32 mouse cellular contexts compared by ENCODE assay signal in the genomic region with DNA sequence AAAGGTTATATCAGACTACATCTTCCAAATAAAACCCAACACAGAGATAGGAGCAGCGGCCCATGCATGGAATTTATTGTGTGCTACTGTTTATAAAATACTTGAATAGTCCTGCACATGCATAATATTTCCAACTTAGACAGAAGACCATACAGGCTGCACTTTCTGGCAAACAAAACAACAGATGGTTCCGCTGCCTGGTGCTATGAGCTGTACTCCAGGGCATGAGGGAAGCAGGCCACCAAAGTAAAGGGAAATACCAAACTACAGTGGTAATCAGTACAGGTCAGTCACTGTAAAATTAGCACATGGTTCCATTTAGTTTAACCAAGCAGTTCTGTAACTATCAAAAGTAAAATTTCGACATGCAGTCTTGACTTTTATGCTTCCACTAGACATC. TPM values are rescaled to one million over a fixed set of nuclear protein-coding genes. Genes with fewer than 3 reads are reported as not detected.
DNase-seq lines count a peak whose midpoint lies in the region; ATAC-seq and TF ChIP-seq lines count a peak whose summit lies in the region.
"Had no signal": no experiment of that assay in that cellular context is flagged by ENCODE, and none has a peak within 500 bp of the region (broad histone marks: within the 10 kb centered on the region; RNA-seq: fewer than 3 reads in every experiment).

No protein-coding gene starts in this region.

- no peak overlapping the region for H3K4me2 ChIP-seq in forebrain, embryonic 14.5 days (ENCODE audit: low read length)
- no peak overlapping the region for H3K4me2 ChIP-seq in forebrain, embryonic 13.5 days
- no peak overlapping the region for H3K4me2 ChIP-seq in embryonic facial prominence, embryonic 14.5 days (ENCODE audit: low read depth, low read length)
- H3K4me2 ChIP-seq: limb, embryonic 15.5 days; liver, embryonic 13.5 days; neural tube, embryonic 15.5 days had no signal

- TF ChIP-seq CTCF in brain, embryonic 14.5 days (IDR thresholded peaks at IDR 0.05; ENCODE audit: borderline replicate concordance, extremely low read depth, insufficient read depth, insufficient read length) = no peak
- TF ChIP-seq CTCF in lung, adult 2 months (IDR thresholded peaks at IDR 0.05; ENCODE audit: insufficient read depth, low read length) = no peak

- no peak for ATAC-seq in forebrain, embryonic 14.5 days
- no peak for ATAC-seq in forebrain, embryonic 13.5 days
- ATAC-seq in embryonic facial prominence, embryonic 14.5 days (ENCODE audit: low read depth) = no peak
- ATAC-seq in granulocyte monocyte progenitor cell, adult 5-6 weeks (replicated peaks; ENCODE audit: poor library complexity, severe bottlenecking) = no peak
- ATAC-seq: activated CD4-positive, CD25-positive, alpha-beta regulatory T cell, adult 4 months; CD4-positive, CD25-positive, alpha-beta regulatory T cell, adult 4 months; forebrain, postnatal 0 days; hindbrain, embryonic 16.5 days had no signal

- no peak overlapping the region for H3K4me3 ChIP-seq in forebrain, embryonic 14.5 days (ENCODE audit: low read depth, low read length)
- H3K4me3 ChIP-seq in forebrain, embryonic 13.5 days = no peak overlapping the region
- H3K4me3 ChIP-seq in embryonic facial prominence, embryonic 14.5 days (ENCODE audit: low read depth, low read length) = no peak overlapping the region
- no peak overlapping the region for H3K4me3 ChIP-seq in lung, adult 2 months (replicated peaks; ENCODE audit: extremely low read depth, low read depth, low read length)
- H3K4me3 ChIP-seq: layer of hippocampus, adult 2 months; limb, embryonic 10.5 days; limb, embryonic 15.5 days; liver, embryonic 13.5 days; neural tube, embryonic 15.5 days had no signal

- DNase-seq in forebrain, embryonic 14.5 days (ENCODE audit: low spot score) = peak; percentile 14
- DNase-seq in brain, embryonic 14.5 days (ENCODE audit: low read depth) = peak; percentile 12
- peak; percentile 67 for DNase-seq in cerebellum, adult 9-10 months
- peak; percentile 15 for DNase-seq in embryonic facial prominence, embryonic 14.5 days (ENCODE audit: low spot score)
- no peak for DNase-seq in lung, adult 2 months
- DNase-seq: adrenal gland, adult 2 months; adrenal gland, postnatal 36 days; embryo, embryonic 11 days; forebrain, postnatal 0 days; gastrocnemius, postnatal 10 days; heart, postnatal 14 days; kidney, adult 2 months; kidney, postnatal 36 days; liver, embryonic 13.5 days; lung, adult 18-20 months; lung, postnatal 10 days; midbrain, embryonic 14.5 days; right cerebral cortex, adult 18-20 months; thymus, adult 2 months; thymus, postnatal 36 days had no signal

- no peaks in the 10 kb centered on the region for H3K27me3 ChIP-seq in forebrain, embryonic 14.5 days (replicated peaks; ENCODE audit: control insufficient read depth, insufficient read depth, low read length)
- H3K27me3 ChIP-seq in forebrain, embryonic 13.5 days = no peaks in the 10 kb centered on the region
- H3K27me3 ChIP-seq in embryonic facial prominence, embryonic 14.5 days (replicated peaks; ENCODE audit: control insufficient read depth, insufficient read depth, low read length) = no peaks in the 10 kb centered on the region
- H3K27me3 ChIP-seq: limb, embryonic 15.5 days; liver, embryonic 13.5 days; neural tube, embryonic 15.5 days had no signal

- no peak overlapping the region for H3K9ac ChIP-seq in forebrain, embryonic 14.5 days (ENCODE audit: low read length)
- no peak overlapping the region for H3K9ac ChIP-seq in forebrain, embryonic 13.5 days
- no peak overlapping the region for H3K9ac ChIP-seq in embryonic facial prominence, embryonic 14.5 days (ENCODE audit: low read depth, low read length)
- H3K9ac ChIP-seq: forebrain, postnatal 0 days; limb, embryonic 15.5 days; liver, embryonic 13.5 days; neural tube, embryonic 15.5 days had no signal

- no peak overlapping the region for H3K27ac ChIP-seq in forebrain, embryonic 14.5 days (ENCODE audit: low read depth, low read length)
- no peak overlapping the region for H3K27ac ChIP-seq in forebrain, embryonic 13.5 days
- H3K27ac ChIP-seq in embryonic facial prominence, embryonic 14.5 days (replicated peaks; ENCODE audit: low read depth, low read length) = no peak overlapping the region
- H3K27ac ChIP-seq: layer of hippocampus, adult 2 months; limb, embryonic 10.5 days; limb, embryonic 15.5 days; liver, embryonic 13.5 days; macrophage; neural tube, embryonic 15.5 days had no signal

- 94% methylated on average over 3 of the region's 3 CpGs for WGBS in forebrain, embryonic 14.5 days
- WGBS in forebrain, embryonic 13.5 days = 93% methylated on average over 3 of the region's 3 CpGs
- 58% methylated on average over 3 of the region's 3 CpGs for WGBS in embryonic facial prominence, embryonic 14.5 days
- WGBS in lung, adult 2 months = 85% methylated on average over 3 of the region's 3 CpGs

- H3K36me3 ChIP-seq in forebrain, embryonic 14.5 days (ENCODE audit: control insufficient read depth, insufficient read depth, low read length) = peaks cover 36% of the 10 kb centered on the region
- H3K36me3 ChIP-seq in forebrain, embryonic 13.5 days (ENCODE audit: poor library complexity, severe bottlenecking) = peaks cover 42% of the 10 kb centered on the region
- peaks cover 49% of the 10 kb centered on the region for H3K36me3 ChIP-seq in embryonic facial prominence, embryonic 14.5 days (ENCODE audit: control insufficient read depth, insufficient read depth, low read length)

- H3K9me3 ChIP-seq in forebrain, embryonic 14.5 days (replicated peaks; ENCODE audit: control insufficient read depth, low read length) = no peaks in the 10 kb centered on the region
- no peaks in the 10 kb centered on the region for H3K9me3 ChIP-seq in forebrain, embryonic 13.5 days (replicated peaks)
- H3K9me3 ChIP-seq in embryonic facial prominence, embryonic 14.5 days (ENCODE audit: control insufficient read depth, low read length) = no peaks in the 10 kb centered on the region
- H3K9me3 ChIP-seq: limb, embryonic 10.5 days; limb, embryonic 15.5 days; liver, embryonic 13.5 days; neural tube, embryonic 15.5 days had no signal

- TF ChIP-seq POLR2A in brain, embryonic 14.5 days (IDR thresholded peaks at IDR 0.05; ENCODE audit: borderline replicate concordance, extremely low read depth, insufficient read depth, insufficient read length, poor library complexity, severe bottlenecking) = no peak
- TF ChIP-seq POLR2A in lung, adult 2 months (IDR thresholded peaks at IDR 0.05; ENCODE audit: borderline replicate concordance, extremely low read depth, low read depth, low read length) = no peak

- no peaks in the 10 kb centered on the region for H3K4me1 ChIP-seq in forebrain, embryonic 14.5 days (ENCODE audit: control insufficient read depth, insufficient read depth, low read length)
- H3K4me1 ChIP-seq in forebrain, embryonic 13.5 days = no peaks in the 10 kb centered on the region
- H3K4me1 ChIP-seq in embryonic facial prominence, embryonic 14.5 days (ENCODE audit: control insufficient read depth, insufficient read depth, low read length) = no peaks in the 10 kb centered on the region
- H3K4me1 ChIP-seq in lung, adult 2 months (ENCODE audit: control insufficient read depth, insufficient read depth, low read length) = peaks cover 4% of the 10 kb centered on the region; the same call in 1 of the 2 replicates
- H3K4me1 ChIP-seq: limb, embryonic 10.5 days; limb, embryonic 15.5 days; liver, embryonic 13.5 days; neural tube, embryonic 15.5 days had no signal

RNA-seq across cellular contexts. Expression of a gene that starts 3.3 kb away (rescaled TPM):
- polyA plus RNA-seq in forebrain, embryonic 14.5 days (2014; fragmentation: Nextera tagmentation; extraction: Ambion mirVana) = 0.20 and 0.30 TPM in 2 replicates
- 0.89 and 1.3 TPM in 2 replicates for polyA plus RNA-seq in forebrain, embryonic 13.5 days (2015; fragmentation: Nextera tagmentation; extraction: Ambion mirVana)
- polyA plus RNA-seq in brain, embryonic 14.5 days (2012; rRNA removed) = 1.5 and 2.4 TPM in 2 replicates
- 2.9 and 4.0 TPM in 2 replicates for polyA plus RNA-seq in embryonic facial prominence, embryonic 14.5 days (2014; fragmentation: Nextera tagmentation; extraction: Ambion mirVana)
- total RNA-seq in granulocyte monocyte progenitor cell, adult 5-6 weeks (2014; fragmentation: Nextera tagmentation) = 3.2 and 4.4 TPM in 2 replicates
- total RNA-seq in granulocyte monocyte progenitor cell, adult 5-6 weeks (2017) = 0.72 and 1.3 TPM in 2 replicates
- 0.42 and 2.6 TPM in 2 replicates for polyA plus RNA-seq in lung, adult 2 months (2012; rRNA removed)
- total RNA-seq: monocyte, adult 5-6 weeks had no signal
- polyA plus RNA-seq: forebrain, postnatal 0 days; macrophage had no signal

RNA-seq across cellular contexts. Expression of a gene that starts 20.0 kb away (rescaled TPM):
- 12.3 and 14.8 TPM in 2 replicates for polyA plus RNA-seq in forebrain, embryonic 14.5 days (2014; fragmentation: Nextera tagmentation; extraction: Ambion mirVana)
- polyA plus RNA-seq in forebrain, embryonic 13.5 days (2015; fragmentation: Nextera tagmentation; extraction: Ambion mirVana) = 8.5 and 9.9 TPM in 2 replicates
- polyA plus RNA-seq in brain, embryonic 14.5 days (2012; rRNA removed) = 18.0 and 18.9 TPM in 2 replicates
- polyA plus RNA-seq in embryonic facial prominence, embryonic 14.5 days (2014; fragmentation: Nextera tagmentation; extraction: Ambion mirVana) = 47.5 and 48.3 TPM in 2 replicates
- 56.9 and 70.7 TPM in 2 replicates for total RNA-seq in granulocyte monocyte progenitor cell, adult 5-6 weeks (2014; fragmentation: Nextera tagmentation)
- total RNA-seq in granulocyte monocyte progenitor cell, adult 5-6 weeks (2017) = 59.0 and 59.1 TPM in 2 replicates
- 83.1 and 88.9 TPM in 2 replicates for polyA plus RNA-seq in lung, adult 2 months (2012; rRNA removed)

RNA-seq across cellular contexts. Expression of a gene that starts 46.4 kb away (rescaled TPM):
- polyA plus RNA-seq in forebrain, embryonic 14.5 days (2014; fragmentation: Nextera tagmentation; extraction: Ambion mirVana) = 83.5 and 90.2 TPM in 2 replicates
- 71.9 and 73.7 TPM in 2 replicates for polyA plus RNA-seq in forebrain, embryonic 13.5 days (2015; fragmentation: Nextera tagmentation; extraction: Ambion mirVana)
- 114 and 141 TPM in 2 replicates for polyA plus RNA-seq in brain, embryonic 14.5 days (2012; rRNA removed)
- 68.5 and 78.4 TPM in 2 replicates for polyA plus RNA-seq in embryonic facial prominence, embryonic 14.5 days (2014; fragmentation: Nextera tagmentation; extraction: Ambion mirVana)
- total RNA-seq in granulocyte monocyte progenitor cell, adult 5-6 weeks (2014; fragmentation: Nextera tagmentation) = 108 and 132 TPM in 2 replicates
- total RNA-seq in granulocyte monocyte progenitor cell, adult 5-6 weeks (2017) = 52.9 and 74.9 TPM in 2 replicates
- 6.5 and 14.2 TPM in 2 replicates for polyA plus RNA-seq in lung, adult 2 months (2012; rRNA removed)

RNA-seq across cellular contexts. Expression of a gene that starts 48.0 kb away (rescaled TPM):
- polyA plus RNA-seq in forebrain, embryonic 14.5 days (2014; fragmentation: Nextera tagmentation; extraction: Ambion mirVana) = 0.98 and 2.7 TPM in 2 replicates
- 0.45 and 1.6 TPM in 2 replicates for polyA plus RNA-seq in forebrain, embryonic 13.5 days (2015; fragmentation: Nextera tagmentation; extraction: Ambion mirVana)
- polyA plus RNA-seq in brain, embryonic 14.5 days (2012; rRNA removed) = 0.69 and 1.2 TPM in 2 replicates
- 0.77 and 3.2 TPM in 2 replicates for polyA plus RNA-seq in embryonic facial prominence, embryonic 14.5 days (2014; fragmentation: Nextera tagmentation; extraction: Ambion mirVana)
- total RNA-seq in granulocyte monocyte progenitor cell, adult 5-6 weeks (2014; fragmentation: Nextera tagmentation) = not detected in 2 replicates
- not detected in 2 replicates for total RNA-seq in granulocyte monocyte progenitor cell, adult 5-6 weeks (2017)
- polyA plus RNA-seq in lung, adult 2 months (2012; rRNA removed) = 1.4 and 1.7 TPM in 2 replicates
- total RNA-seq: megakaryocyte-erythroid progenitor cell, adult 5-6 weeks; monocyte, adult 5-6 weeks had no signal
- polyA plus RNA-seq: activated CD4-positive, CD25-positive, alpha-beta regulatory T cell, adult 4 months; CD4-positive, CD25-positive, alpha-beta regulatory T cell, adult 4 months; liver, embryonic 13.5 days; macrophage; thymus, adult 2 months had no signal
